Mouse (Mus musculus) kidney, postnatal 25 days (tissue): ENCODE data around the gene Lhx3.

Experiments used
- DNase-seq, 2 experiments: peaks; one replicate each; pipeline ENCODE4 v3.0.0; 2021; ENCODE audit warnings: mixed read lengths in 2 of 2

The Lhx3 gene

GRCm38 (mm10) chr2:26201926-26202848 is 5.9 kb downstream of the Lhx3 start:
- DNase-seq, result no peak

DNA sequence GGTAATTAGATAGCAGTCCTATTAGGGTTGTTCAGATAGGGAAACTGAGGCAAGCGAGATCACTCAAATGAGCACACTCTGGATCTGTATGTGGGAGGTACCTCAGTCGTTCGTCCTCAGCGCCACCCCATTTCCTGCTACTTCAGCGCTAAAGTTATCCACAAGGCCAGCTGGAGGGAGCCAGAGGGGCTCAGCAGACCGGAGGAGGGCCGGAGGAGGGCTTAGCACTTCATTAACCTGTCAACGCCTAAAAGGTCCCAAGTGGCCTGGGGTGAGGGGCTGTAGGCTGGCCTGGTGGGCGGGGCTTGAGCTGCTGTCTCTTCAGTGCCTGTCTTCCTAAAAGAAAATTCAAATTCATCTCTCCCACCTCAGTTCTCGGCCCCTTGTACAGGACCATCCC is 9.6 kb downstream of the Lhx3 start:
- no peak for DNase-seq

DNA sequence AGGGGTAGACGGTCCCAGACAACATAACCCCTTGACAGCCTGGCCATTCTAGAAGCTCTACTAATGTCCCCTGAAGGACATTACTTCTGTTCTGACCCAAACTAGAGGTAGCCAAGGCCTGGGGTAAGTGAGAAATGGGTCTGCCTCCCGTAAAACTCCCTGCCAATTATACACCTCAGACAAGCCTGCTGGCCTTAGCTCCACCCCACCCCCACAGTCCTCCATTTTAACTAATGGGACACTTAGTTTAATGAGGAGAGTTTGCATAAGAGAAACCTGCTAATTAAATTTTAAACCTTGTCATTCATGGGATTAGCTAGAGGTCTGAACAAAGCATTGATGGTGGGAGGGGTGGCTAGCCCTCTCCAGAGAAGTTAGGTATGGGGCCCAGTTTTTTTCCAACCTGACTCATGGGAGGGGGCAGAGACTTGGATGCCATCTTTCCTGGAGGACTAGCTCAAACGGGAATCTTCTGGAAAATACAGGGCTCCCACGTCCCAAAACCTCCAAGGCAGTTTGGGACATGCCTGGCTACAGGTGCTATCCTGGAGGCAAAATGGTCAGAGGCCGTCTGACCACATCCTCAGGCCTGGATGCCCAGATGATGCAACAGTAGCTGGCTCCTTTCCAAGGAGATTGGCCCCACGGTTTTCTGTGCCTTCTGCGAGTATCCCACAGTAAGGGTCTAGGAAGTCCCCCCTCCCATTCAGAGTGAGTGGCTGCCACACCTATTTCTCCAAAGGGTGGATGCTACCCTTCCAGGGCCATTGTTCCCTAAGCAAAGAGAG is 13.3 kb downstream of the Lhx3 start:
- DNase-seq, result no peak

DNA sequence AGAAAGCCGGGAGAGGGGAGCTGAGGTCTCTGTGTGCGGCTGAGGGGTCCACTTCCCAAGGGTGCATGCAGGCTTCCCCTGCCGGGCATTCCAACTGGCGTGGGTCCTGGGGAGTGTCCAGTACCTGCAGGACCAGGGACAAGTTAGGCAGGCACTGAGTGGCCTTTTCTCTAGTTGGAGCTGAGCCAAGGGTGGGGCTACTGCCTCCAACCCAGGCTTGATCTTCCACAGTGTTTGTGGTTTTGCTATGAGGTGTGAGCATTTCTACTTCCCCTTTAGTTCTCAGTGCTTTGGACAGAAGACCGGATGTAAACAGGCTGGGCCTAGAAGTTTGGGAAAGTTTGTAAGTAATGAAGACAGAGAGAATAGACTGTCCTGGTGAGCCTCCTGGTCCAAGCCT is 19.6 kb downstream of the Lhx3 start:
- peak in 1 of 2 experiments; percentile 13 for DNase-seq

GRCm38 (mm10) chr2:26184352-26184751 is 23.7 kb downstream of the Lhx3 start:
- no peak for DNase-seq

DNA sequence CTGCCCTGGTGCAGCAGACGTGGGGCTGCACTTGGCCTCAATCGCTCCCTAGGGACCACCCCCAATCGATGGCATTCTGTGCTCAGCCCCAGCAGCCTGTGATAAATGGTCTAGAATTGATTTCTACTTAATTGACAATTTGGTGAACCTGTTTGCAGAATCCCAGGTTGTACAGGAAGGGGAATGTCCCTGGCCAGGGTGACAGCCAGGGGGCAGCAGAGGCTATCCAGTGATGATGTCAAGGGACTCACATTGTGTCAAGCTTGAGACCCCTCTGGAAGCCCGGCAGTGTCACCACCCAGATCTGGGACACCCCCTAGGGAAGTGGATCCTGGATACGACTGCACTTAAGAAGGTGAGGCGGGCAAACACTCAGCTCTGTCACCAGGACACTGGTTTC is 25.4 kb downstream of the Lhx3 start:
- DNase-seq, result peak in 1 of 2 experiments; percentile 60

DNA sequence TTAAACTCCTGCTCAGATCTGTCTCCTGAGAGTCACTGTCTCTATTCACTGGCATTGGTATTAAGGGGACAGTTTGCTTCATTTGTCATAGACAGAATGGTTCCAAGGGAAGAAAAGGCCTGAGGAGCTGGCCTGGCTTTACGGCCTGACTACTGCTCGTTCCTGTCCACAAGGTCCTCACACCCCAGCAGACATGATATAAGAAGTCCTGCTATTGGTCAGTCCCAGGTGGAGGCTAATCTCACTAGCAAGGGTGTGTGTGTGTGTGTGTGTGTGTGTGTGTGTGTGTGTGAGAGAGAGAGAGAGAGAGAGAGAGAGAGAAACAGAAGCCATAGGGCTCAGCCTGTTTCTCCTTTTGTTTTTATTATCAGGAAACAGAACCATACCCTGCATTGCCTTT is 30.9 kb downstream of the Lhx3 start:
- no peak for DNase-seq

- DNase-seq, result no peak
Observed at GRCm38 (mm10) chr2:26176731-26177130, 31.4 kb downstream of the Lhx3 start.

- no peak for DNase-seq
Observed at GRCm38 (mm10) chr2:26175191-26175590, 32.9 kb downstream of the Lhx3 start.

DNA sequence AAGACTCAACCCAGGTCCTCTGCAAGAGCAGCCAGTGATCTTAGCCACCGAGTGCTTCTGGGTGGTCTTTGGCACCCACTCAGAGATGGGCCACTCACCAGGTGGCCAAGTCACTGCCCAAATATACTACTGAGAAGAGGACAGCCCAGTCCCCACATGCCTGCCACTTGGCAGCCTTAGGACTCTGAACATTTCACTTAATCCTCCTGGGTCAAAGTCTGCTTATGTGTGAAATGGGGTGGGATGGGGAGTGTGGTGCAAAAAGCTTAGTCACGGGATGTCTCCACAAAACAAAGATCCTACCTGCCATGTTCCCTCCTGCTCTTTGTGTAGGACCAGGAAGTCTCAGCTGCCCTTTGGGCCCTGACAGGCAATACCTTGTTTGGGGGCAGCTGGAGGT is 35.9 kb downstream of the Lhx3 start:
- no peak for DNase-seq

DNA sequence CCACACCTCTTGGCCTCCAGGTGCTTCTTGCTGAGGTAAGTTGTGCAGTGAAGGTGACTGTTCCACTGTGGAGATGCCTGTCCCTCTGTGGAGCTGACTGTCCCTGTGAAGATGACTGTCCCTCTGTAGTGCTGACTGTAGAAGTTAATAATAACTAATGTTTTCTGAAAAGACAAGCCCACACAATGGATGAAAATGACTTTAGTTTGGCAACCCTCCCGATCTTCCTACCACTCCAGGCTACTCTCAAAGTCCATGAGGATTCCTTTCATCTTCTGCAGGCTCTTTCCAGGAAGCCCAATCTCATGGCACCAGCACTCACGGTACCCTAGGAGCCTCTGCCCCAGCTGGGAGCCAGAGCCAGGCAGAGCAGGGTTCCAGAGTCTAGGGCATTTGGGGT is 37.7 kb downstream of the Lhx3 start:
- DNase-seq, result no peak

GRCm38 (mm10) chr2:26168843-26169579 is 39.1 kb downstream of the Lhx3 start:
- DNase-seq, result no peak

- no peak for DNase-seq
Observed at GRCm38 (mm10) chr2:26166890-26167289, 41.2 kb downstream of the Lhx3 start.

DNA sequence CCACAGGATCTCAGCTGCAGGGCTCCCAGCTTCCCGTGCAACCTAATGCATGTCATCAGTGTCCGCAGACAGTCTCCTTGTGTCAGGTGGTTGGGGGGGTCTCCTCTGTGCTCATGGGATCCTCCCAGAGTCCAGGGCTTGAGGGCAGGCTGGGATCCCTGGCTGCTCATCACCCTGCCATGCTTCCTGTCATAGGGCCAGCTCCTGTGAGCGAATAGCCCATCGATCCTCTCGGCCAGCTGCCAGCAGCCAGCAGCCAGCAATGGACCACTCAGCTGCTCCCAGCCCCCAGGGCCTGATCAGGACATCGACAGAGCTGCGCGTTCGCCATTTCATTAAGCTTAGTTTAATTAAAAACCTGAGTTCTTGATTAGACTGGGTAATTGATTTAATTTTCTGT is 50.0 kb downstream of the Lhx3 start:
- no peak for DNase-seq

DNA sequence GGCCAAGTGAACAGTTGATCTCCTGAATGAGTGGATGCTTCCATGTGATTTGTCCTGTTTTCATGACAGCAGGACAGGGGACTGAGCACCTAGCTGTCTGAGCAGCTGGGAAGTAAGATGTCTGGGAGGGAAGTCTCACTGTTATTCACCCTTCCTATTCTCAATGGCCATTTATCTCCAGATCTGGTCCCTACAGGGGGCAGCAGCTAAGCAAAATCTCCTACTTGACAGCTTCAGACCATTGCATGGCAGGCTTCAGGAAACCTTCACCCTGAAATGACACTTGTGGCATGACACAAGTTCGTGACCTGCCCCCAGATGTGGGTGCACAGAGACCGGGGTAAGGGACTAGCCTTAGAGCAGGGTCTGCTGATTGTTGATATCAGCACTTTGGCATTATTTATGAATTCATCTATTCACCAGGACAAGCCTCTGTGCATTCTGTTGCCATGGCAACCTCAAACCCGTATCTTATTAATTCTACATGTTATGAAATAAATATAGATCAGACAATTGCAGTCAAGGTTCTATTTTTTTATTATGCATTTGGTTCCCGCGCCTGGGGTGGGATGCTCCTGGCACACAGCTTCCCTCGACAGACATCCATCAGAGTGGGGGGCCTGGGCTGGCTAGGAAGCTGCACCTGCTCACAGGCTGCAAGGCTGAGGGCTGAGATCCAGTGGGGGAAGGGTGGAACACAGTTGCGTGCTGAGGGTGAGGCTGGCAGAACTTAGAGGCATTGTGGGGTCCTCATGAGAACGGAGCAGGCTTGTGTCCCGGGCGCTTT is 51.7 kb downstream of the Lhx3 start:
- DNase-seq, result no peak

GRCm38 (mm10) chr2:26155737-26156136 is 52.4 kb downstream of the Lhx3 start:
- DNase-seq, result peak in 1 of 2 experiments; percentile 7

- no peak for DNase-seq
Observed at GRCm38 (mm10) chr2:26154586-26154985, 53.5 kb downstream of the Lhx3 start.

- DNase-seq, result peak in 1 of 2 experiments; percentile 25
Observed at GRCm38 (mm10) chr2:26153909-26154340, 54.2 kb downstream of the Lhx3 start.

DNA sequence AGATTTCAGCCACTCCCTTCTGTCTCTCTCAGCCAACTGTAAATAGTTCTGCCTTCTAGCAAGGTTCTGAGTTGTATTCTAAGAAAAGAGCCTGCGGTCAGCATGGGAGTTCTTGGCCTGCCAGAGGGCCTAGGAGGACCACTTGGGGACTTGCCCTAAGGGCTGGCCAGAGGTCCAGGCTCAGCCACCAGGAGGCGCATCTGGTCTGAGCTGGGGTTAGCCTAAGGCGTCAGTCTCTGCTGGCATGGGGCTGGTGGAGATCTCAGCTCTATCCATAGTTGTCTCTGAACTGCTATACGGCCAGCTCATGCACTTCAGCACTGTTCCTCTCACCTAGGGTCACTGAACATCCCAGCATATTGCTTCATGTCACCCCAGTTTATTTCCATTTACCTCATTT is 54.8 kb downstream of the Lhx3 start:
- peak; percentile 56 to 57 for DNase-seq
